Mouse (Mus musculus) left cerebral cortex, adult 18-20 months (tissue): Measurements from ENCODE around the gene Kntc1. TPM values are rescaled to one million over a fixed set of nuclear protein-coding genes. Genes with fewer than 3 reads are reported as not detected.

Experiments
- DNase-seq, 2 experiments: peaks; one replicate each; pipeline ENCODE4 v3.0.0; 2021 to 2022; ENCODE audit warnings: low spot score in 2 of 2, mixed read lengths in 1 of 2
- total RNA-seq, 2 experiments: library from RNA; stranded (reverse); gene quantifications; 2 replicates each; pipeline ENCODE4 v1.2.3; 2021

Kntc1 gene
- total RNA-seq, 2 experiments from 2014 or later: 0.89 to 1.1 TPM

DNA sequence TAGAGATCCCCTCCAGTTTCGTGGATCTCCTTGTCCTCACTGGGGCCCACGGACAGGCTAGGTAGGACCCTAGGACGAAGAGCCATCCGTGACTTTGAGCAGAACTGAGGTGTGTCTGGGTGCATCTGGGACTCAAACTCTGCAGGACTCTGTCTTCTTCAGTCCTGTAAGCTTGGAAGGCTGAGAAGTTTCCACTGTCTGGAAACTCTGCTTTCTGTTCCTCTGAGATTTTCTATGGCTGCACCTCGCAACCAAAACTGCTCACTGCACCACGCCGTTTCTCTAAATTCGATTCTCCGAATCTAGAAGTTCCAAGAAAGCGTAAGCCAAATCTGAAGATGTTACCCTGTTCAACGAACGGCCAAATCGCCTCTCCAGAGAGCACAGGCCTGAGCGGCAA lies 114.4 kb downstream of the Kntc1 start:
- no peak for DNase-seq

DNA sequence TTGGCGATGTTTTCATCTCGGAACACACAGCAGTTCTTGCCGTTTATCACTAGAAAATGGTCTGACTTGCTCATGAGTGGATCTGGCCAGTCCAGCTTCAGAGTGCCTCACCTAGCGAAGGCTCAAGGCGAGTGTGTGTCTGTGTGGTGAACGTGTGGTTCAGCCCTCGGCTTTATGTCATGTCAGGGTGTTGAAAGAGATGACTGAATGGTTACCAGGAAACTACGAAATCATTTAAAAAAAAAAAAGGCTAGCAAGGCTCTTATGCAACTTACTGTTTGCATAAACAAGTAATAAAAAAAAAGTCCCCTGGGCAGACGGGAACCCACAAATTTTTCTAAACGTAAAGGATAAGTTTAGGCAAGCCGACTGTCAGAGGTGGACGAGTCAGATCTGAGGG lies 115.8 kb downstream of the Kntc1 start, which contains the start of gene Hcar2:
Gene Hcar2 (minus strand): TSS at position 135 of the 400 bp plus-strand sequence.
- DNase-seq: no peak

DNA sequence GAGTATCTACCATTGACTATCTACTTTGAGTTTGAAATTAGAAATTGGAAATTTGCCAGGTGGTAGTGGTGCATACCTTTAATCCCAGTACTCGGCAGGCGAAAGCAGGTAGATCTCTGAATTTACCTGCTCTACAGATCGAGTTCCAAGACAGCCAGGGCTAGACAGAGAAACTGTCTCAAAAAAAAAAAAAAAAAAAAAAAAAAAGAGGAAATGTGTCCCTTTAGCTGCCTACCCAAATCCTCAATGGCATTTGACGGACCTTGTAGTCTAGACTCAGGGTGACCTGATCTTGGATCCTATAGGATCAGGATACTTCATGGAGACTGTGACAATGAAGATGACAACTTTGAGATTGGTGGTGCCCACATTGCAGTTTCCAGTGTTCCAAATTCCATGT lies 116.9 kb downstream of the Kntc1 start:
- DNase-seq: no peak

DNA sequence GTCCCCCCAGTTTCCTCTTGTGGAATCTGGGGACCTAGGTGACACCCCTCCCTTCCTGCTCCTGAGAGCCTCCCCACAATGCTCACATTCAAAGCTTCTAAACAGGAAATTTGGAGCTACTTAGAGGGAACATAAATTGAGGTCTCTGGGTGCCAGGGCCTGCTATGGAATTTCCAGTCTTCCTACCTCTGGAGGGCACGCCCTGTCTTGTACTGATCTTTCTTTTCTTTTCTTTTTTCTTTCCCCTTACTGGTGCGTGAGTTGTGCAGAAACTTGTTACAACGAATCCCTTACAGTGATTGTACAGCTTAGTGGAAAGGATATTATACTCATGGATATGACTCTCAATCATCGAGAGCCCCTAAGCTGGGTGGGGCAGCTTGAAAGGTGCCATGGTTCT lies 120.1 kb downstream of the Kntc1 start:
- no peak for DNase-seq

Other genes starting within 250 kb of the Kntc1 start
- gene B3gnt4, start 239.3 kb upstream of the Kntc1 start, total RNA-seq: 1 to 10 TPM; 1.2 to 1.3 TPM
- 10 to 100 TPM; 26.5 to 27.2 TPM for gene Diablo, start 225.5 kb upstream of the Kntc1 start, total RNA-seq
- 1 to 10 TPM; 4.9 to 5.0 TPM for gene Gm49027, start 224.2 kb upstream of the Kntc1 start, total RNA-seq
- gene Vps33a, start 176.7 kb upstream of the Kntc1 start, total RNA-seq: 100 to 1,000 TPM in 1 of 2 experiments, 10 to 100 TPM in 1; 99.5 to 101 TPM
- 100 to 1,000 TPM; 132 to 133 TPM for gene Clip1, start 65.1 kb upstream of the Kntc1 start, total RNA-seq
- gene Zcchc8, start 28.6 kb upstream of the Kntc1 start, total RNA-seq: 10 to 100 TPM; 43.0 to 49.4 TPM
- gene Rsrc2, start 302 bp upstream of the Kntc1 start, total RNA-seq: 10 to 100 TPM; 79.4 to 88.4 TPM
- not detected for gene Hcar2, start 115.8 kb downstream of the Kntc1 start, total RNA-seq
- gene Hcar1, start 130.3 kb downstream of the Kntc1 start, total RNA-seq: 1 to 10 TPM; 1.7 to 2.2 TPM
- gene Denr, start 157.5 kb downstream of the Kntc1 start, total RNA-seq: 10 to 100 TPM; 68.1 to 74.0 TPM
- gene Gm43518, start 177.7 kb downstream of the Kntc1 start, total RNA-seq: 1 to 10 TPM in 1 of 2 experiments, under 1 TPM in 1; 0.80 to 1.1 TPM
- gene Ccdc62, start 181.0 kb downstream of the Kntc1 start, total RNA-seq: 1 to 10 TPM; 2.5 to 2.7 TPM
- 10 to 100 TPM; 66.5 to 67.7 TPM for gene Hip1r, start 223.9 kb downstream of the Kntc1 start, total RNA-seq